Mouse (Mus musculus) adrenal gland, adult 2 months (tissue): ENCODE results near the gene Zfp607b. TPM values are rescaled to one million over a fixed set of nuclear protein-coding genes. Genes with fewer than 3 reads are reported as not detected.

Experiments
- DNase-seq: peaks from one replicate; pipeline ENCODE4 v3.0.0; 2021
- long read RNA-seq: library from polyadenylated mRNA; stranded (forward); transcript quantifications from one replicate; pipeline ENCODE4 v2.0.0, GENCODE M21; 2021
- polyA plus RNA-seq: library from polyadenylated mRNA; depleted of rRNA; stranded (reverse); fragments of >200 nt; gene quantifications from 2 replicates; pipeline ENCODE4 v1.2.3, GENCODE M21; 2012; rRNA removed
- total RNA-seq, 2 experiments: library from RNA; stranded (reverse); gene quantifications; 2 replicates each; pipeline ENCODE4 v1.2.3; 2021

Gene Zfp607b
- total RNA-seq (1 to 10 TPM in 1 of 2 experiments, under 1 TPM in 1; 0.81 to 1.7 TPM), polyA plus RNA-seq (0.10 and 0.31 TPM in 2 replicates)
- long read RNA-seq: 0 reads

GRCm38 (mm10) chr7:27688815-27689612 is at the start of gene Zfp607b:
Gene Zfp607b, plus strand, starts transcription at chr7:27689340.
- DNase-seq: peak; percentile 95

- DNase-seq: no peak
These were observed 44.7 kb upstream of the Zfp607b start for GRCm38 (mm10) chr7:27644471-27644870.

- DNase-seq: no peak
These were observed 42.6 kb upstream of the Zfp607b start for GRCm38 (mm10) chr7:27646516-27646915.

- no peak for DNase-seq
These were observed 41.7 kb upstream of the Zfp607b start for GRCm38 (mm10) chr7:27647281-27648002.

GRCm38 (mm10) chr7:27649723-27650122 is 39.4 kb upstream of the Zfp607b start:
- DNase-seq: no peak

GRCm38 (mm10) chr7:27650949-27651348 is 38.2 kb upstream of the Zfp607b start:
- DNase-seq: peak; percentile 75

- DNase-seq: peak; percentile 54
These were observed 35.3 kb upstream of the Zfp607b start, which contains the start of gene Ttc9b for GRCm38 (mm10) chr7:27653681-27654437. Gene Ttc9b, plus strand, starts transcription at chr7:27653915.

- peak; percentile 29 for DNase-seq
These were observed 34.4 kb upstream of the Zfp607b start for GRCm38 (mm10) chr7:27654607-27655276.

- DNase-seq: no peak
These were observed 33.6 kb upstream of the Zfp607b start for GRCm38 (mm10) chr7:27655545-27655944.

- DNase-seq: no peak
These were observed 32.5 kb upstream of the Zfp607b start for GRCm38 (mm10) chr7:27656600-27656999.

- DNase-seq: no peak
These were observed 31.2 kb upstream of the Zfp607b start for GRCm38 (mm10) chr7:27657824-27658395.

GRCm38 (mm10) chr7:27658712-27659663 is 30.2 kb upstream of the Zfp607b start:
- no peak for DNase-seq

GRCm38 (mm10) chr7:27662038-27662437 is 27.1 kb upstream of the Zfp607b start:
- no peak for DNase-seq

GRCm38 (mm10) chr7:27673064-27673574 is 16.0 kb upstream of the Zfp607b start:
- DNase-seq: no peak

- DNase-seq: peak; percentile 40
These were observed 15.5 kb upstream of the Zfp607b start for GRCm38 (mm10) chr7:27673575-27674131.

GRCm38 (mm10) chr7:27674195-27674521 is 15.0 kb upstream of the Zfp607b start:
- DNase-seq: no peak

GRCm38 (mm10) chr7:27674522-27675221 is 14.5 kb upstream of the Zfp607b start, which contains the start of gene Map3k10:
Gene Map3k10, minus strand, starts transcription at chr7:27674598.
- DNase-seq: peak; percentile 97

- DNase-seq: no peak
These were observed 13.9 kb upstream of the Zfp607b start for GRCm38 (mm10) chr7:27675222-27675612.

- no peak for DNase-seq
These were observed 5.9 kb upstream of the Zfp607b start for GRCm38 (mm10) chr7:27683218-27683617.
